Mouse (Mus musculus) cortical plate, adult 2 months (tissue): Measurements from ENCODE around the gene Cdh23.

Experiments used
- CTCF ChIP-seq: fragments of 200-500 bp; IDR thresholded peaks from 2 replicates; pipeline ENCODE4 v1.5.1; 2011; ENCODE audit warnings: mild to moderate bottlenecking, control low read depth, low read length; ENCODE audit not compliant: insufficient read depth; ENCODE audit errors: extremely low read depth
- POLR2A ChIP-seq: fragments of 200-500 bp; IDR thresholded peaks from 2 replicates; pipeline ENCODE4 v1.6.1; 2011; ENCODE audit warnings: mild to moderate bottlenecking, low read length, control low read depth; ENCODE audit not compliant: insufficient read depth; ENCODE audit errors: extremely low read depth

GRCm38 (mm10) chr10:60689396-60689795, 6.9 kb downstream of the Cdh23 start:
- TF ChIP-seq CTCF (no peak), POLR2A (no peak)
